Mouse (Mus musculus) forebrain, embryonic 13.5 days (tissue): Measurements from ENCODE around the gene Adcy5. TPM values are rescaled to one million over a fixed set of nuclear protein-coding genes. Genes with fewer than 3 reads are reported as not detected.

ENCODE experiments used
- ATAC-seq: fragments of 200-750 bp; cut with Nextera tagmentation; 2 replicates; pipeline ENCODE4 v1.8.0; 2017
- H3K27ac ChIP-seq: fragments of 300-500 bp; sonication (generic); 2 replicates; pipeline ENCODE4 v1.5.1; 2015; ENCODE audit warnings: inconsistent platforms, mild to moderate bottlenecking, moderate library complexity
- H3K27me3 ChIP-seq: fragments of 300-500 bp; sonication (generic); 2 replicates; pipeline ENCODE4 v1.6.1; 2015; ENCODE audit warnings: mild to moderate bottlenecking, inconsistent platforms
- H3K36me3 ChIP-seq: fragments of 300-500 bp; sonication (generic); 2 replicates; pipeline ENCODE4 v1.6.1; 2015; ENCODE audit warnings: mild to moderate bottlenecking, inconsistent platforms; ENCODE audit not compliant: poor library complexity, severe bottlenecking
- H3K4me1 ChIP-seq: fragments of 300-500 bp; sonication (generic); 2 replicates; pipeline ENCODE4 v1.6.1; 2015; ENCODE audit warnings: inconsistent platforms
- H3K4me2 ChIP-seq: fragments of 300-500 bp; sonication (generic); 2 replicates; pipeline ENCODE4 v1.6.1; 2015; ENCODE audit warnings: inconsistent platforms, mild to moderate bottlenecking, moderate library complexity
- H3K4me3 ChIP-seq: fragments of 300-500 bp; sonication (generic); 2 replicates; pipeline ENCODE4 v1.5.1; 2015; ENCODE audit warnings: mild to moderate bottlenecking, inconsistent platforms
- H3K9ac ChIP-seq: fragments of 300-500 bp; sonication (generic); 2 replicates; pipeline ENCODE4 v1.6.1; 2015; ENCODE audit warnings: mild to moderate bottlenecking, inconsistent platforms
- H3K9me3 ChIP-seq: fragments of 300-500 bp; sonication (generic); replicated peaks from 2 replicates; pipeline ENCODE4 v1.6.1; 2016; ENCODE audit warnings: inconsistent platforms
- WGBS: fragments of 180-500 bp; shearing (Covaris S2); methylation state at CpG from one replicate; pipeline ENCODE4 v1.1.7; 2015; 5-methylcytosine and 5-hydroxymethylcytosine counted together
- polyA plus RNA-seq: library from polyadenylated mRNA; unstranded; fragments of >200 nt; fragmentation: Nextera tagmentation; extraction: Ambion mirVana; gene quantifications from 2 replicates; pipeline ENCODE4 v1.2.1, GENCODE M21; 2015

Gene Adcy5
- polyA plus RNA-seq, 1 experiment from 2014 or later: 2.6 TPM

GRCm38 (mm10) chr16:35247364-35247763 is 92.7 kb downstream of the Adcy5 start:
- no peaks in the 10 kb centered on the region for H3K36me3 ChIP-seq
- H3K4me2 ChIP-seq: no peak overlapping the region
- ATAC-seq: no peak
- H3K4me1 ChIP-seq: peaks cover 5% of the 10 kb centered on the region; the same call in 1 of the 2 replicates
- H3K27me3 ChIP-seq: no peaks in the 10 kb centered on the region
- no peak overlapping the region for H3K9ac ChIP-seq
- H3K9me3 ChIP-seq: no peaks in the 10 kb centered on the region
- no peak overlapping the region for H3K4me3 ChIP-seq
- 44% methylated on average over 3 of the region's 3 CpGs for WGBS
- H3K27ac ChIP-seq: no peak overlapping the region

DNA sequence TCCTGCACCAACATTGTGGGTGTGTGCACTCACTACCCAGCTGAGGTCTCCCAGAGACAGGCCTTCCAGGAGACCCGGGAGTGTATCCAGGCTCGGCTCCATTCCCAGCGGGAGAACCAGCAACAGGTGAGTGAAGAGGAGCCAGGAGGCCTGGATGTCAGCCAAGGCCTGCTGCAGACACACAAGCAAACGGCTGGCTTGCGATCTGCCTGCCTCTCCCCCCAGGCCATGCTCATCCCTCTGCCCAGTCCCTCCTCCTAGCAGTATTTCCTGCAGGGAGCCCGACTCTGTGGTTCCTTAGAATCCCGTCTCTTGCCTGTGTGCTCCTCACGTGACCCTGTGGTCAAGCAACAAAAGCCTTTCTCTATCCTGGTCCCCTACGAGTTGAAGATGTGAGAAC is 94.1 kb downstream of the Adcy5 start:
- 45% methylated on average over 9 of the region's 9 CpGs for WGBS

DNA sequence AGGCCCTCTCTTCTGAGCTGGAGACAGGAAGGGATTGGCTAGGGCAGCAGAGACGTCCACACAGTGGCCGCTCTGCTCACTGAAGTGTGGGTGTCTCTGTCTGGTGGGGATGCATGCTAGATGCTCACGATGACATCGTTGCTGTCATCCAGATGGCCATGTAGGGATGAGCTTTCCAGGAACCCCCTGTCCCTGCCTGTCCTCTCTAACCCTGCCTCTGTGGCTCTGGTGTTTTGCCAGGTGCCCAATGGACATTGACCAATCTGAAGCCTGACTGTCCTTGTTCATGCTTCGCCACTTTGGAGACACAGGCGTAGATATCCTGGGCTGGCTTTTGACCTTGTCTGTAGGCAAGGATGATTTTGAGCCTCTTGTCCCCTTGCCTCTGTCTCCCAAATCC is 95.1 kb downstream of the Adcy5 start:
- no peak overlapping the region for H3K4me3 ChIP-seq
- H3K4me1 ChIP-seq: peaks cover 13% of the 10 kb centered on the region
- H3K9me3 ChIP-seq: no peaks in the 10 kb centered on the region
- H3K27me3 ChIP-seq: no peaks in the 10 kb centered on the region
- no peak overlapping the region for H3K9ac ChIP-seq
- 96% methylated on average over 6 of the region's 6 CpGs for WGBS
- no peak overlapping the region for H3K27ac ChIP-seq
- ATAC-seq: no peak
- H3K36me3 ChIP-seq: no peaks in the 10 kb centered on the region
- H3K4me2 ChIP-seq: no peak overlapping the region

More for the DNA sequence above, 94.1 kb downstream of the Adcy5 start:
- Histone ChIP-seq H3K9me3 (no peaks in the 10 kb centered on the region), H3K9ac (no peak overlapping the region), H3K4me3 (no peak overlapping the region), H3K36me3 (no peaks in the 10 kb centered on the region), H3K27me3 (no peaks in the 10 kb centered on the region), H3K4me2 (no peak overlapping the region), H3K27ac (no peak overlapping the region), H3K4me1 (peaks cover 13% of the 10 kb centered on the region)
- no peak; the same call in 1 of the 2 replicates for ATAC-seq

- no peak for ATAC-seq
- 88% methylated on average over 6 of the region's 6 CpGs for WGBS
- peaks cover 13% of the 10 kb centered on the region for H3K4me1 ChIP-seq
Measured at GRCm38 (mm10) chr16:35251690-35252089, 97.0 kb downstream of the Adcy5 start.

DNA sequence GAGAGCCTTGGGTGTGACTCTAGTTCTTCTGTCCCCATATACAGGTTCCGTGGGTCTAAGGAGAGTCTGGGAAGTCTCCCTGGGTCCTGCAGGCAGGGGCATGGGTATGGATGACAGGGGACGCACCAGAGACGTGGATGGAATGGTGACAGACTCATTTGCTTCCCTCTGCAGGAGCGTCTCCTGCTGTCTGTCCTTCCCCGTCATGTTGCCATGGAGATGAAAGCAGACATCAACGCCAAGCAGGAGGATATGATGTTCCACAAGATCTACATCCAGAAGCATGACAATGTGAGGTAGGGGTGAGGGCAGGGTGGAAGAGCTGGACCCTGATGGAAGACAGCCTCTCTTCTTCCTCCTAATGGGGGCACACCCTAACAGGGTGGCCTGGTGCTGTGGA is 98.3 kb downstream of the Adcy5 start:
- H3K27ac ChIP-seq: no peak overlapping the region
- no peak for ATAC-seq
- no peaks in the 10 kb centered on the region for H3K27me3 ChIP-seq
- H3K9me3 ChIP-seq: no peaks in the 10 kb centered on the region
- H3K9ac ChIP-seq: no peak overlapping the region
- peaks cover 13% of the 10 kb centered on the region for H3K4me1 ChIP-seq
- no peaks in the 10 kb centered on the region for H3K36me3 ChIP-seq
- no peak overlapping the region for H3K4me2 ChIP-seq
- WGBS: 46% methylated on average over 6 of the region's 6 CpGs
- H3K4me3 ChIP-seq: no peak overlapping the region

More at GRCm38 (mm10) chr16:35251690-35252089, 97.0 kb downstream of the Adcy5 start:
- Histone ChIP-seq H3K4me2 (no peak overlapping the region), H3K9me3 (no peaks in the 10 kb centered on the region), H3K9ac (no peak overlapping the region), H3K27me3 (no peaks in the 10 kb centered on the region), H3K36me3 (no peaks in the 10 kb centered on the region), H3K4me3 (no peak overlapping the region), H3K27ac (no peak overlapping the region)

DNA sequence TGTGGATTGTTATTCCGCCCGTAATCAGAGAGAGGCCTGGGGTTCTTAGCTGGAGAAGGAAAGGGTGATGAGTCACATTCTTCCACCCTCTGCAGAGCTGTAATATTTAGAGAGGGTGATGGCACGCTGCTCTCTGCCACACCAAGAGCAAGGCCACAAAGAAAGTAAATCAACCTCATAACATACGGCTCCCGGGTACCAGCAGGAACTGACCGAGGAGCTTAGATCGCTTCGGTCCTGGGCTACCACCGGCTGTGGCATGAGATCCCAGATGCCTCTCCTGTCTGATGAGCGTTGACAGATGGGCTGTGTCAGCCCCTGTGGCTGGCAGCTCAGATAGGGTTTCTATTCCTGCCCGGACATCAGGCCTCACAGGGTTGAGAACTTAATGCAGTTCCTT is 101.3 kb downstream of the Adcy5 start:
- Histone ChIP-seq H3K27me3 (no peaks in the 10 kb centered on the region), H3K9ac (no peak overlapping the region), H3K4me3 (no peak overlapping the region), H3K9me3 (no peaks in the 10 kb centered on the region), H3K27ac (no peak overlapping the region), H3K36me3 (no peaks in the 10 kb centered on the region), H3K4me1 (peaks cover 8% of the 10 kb centered on the region; the same call in 1 of the 2 replicates), H3K4me2 (no peak overlapping the region)
- WGBS: 82% methylated on average over 11 of the region's 11 CpGs
- no peak for ATAC-seq

DNA sequence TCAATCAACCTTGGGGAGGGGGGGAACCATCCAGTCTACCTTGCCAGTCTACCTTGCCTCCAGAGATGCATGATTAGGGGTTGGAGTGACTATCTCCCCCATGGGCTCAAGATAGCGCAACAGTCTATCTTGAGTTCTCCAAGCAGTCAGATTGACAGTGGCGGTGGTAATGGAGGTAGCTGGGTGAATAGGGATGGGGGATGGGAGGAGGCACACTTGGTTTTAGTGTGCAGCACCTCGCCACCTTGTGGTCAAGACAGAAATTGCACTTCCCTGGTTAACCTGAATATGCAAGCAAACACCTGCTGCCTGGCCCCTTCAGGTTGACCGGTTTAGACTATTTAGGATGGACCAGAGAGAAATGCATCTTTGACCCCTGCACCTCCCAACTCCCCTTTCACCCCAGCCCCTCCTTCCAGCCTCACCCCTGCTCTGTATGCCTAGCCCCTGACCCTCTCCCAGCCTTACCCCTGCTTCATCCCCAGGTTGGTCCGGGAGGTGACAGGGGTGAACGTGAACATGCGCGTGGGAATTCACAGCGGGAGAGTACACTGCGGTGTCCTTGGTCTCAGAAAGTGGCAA is 115.8 kb downstream of the Adcy5 start:
- Histone ChIP-seq H3K4me1 (peaks cover 14% of the 10 kb centered on the region), H3K4me3 (no peak overlapping the region), H3K4me2 (no peak overlapping the region), H3K27me3 (no peaks in the 10 kb centered on the region), H3K9ac (no peak overlapping the region), H3K9me3 (no peaks in the 10 kb centered on the region), H3K36me3 (no peaks in the 10 kb centered on the region), H3K27ac (no peak overlapping the region)
- ATAC-seq: peak; percentile 70
- WGBS: 39% methylated on average over 10 of the region's 10 CpGs

GRCm38 (mm10) chr16:35270945-35271344 is 116.3 kb downstream of the Adcy5 start:
- no peaks in the 10 kb centered on the region for H3K9me3 ChIP-seq
- no peak overlapping the region for H3K4me3 ChIP-seq
- no peak overlapping the region for H3K4me2 ChIP-seq
- H3K27ac ChIP-seq: no peak overlapping the region
- no peaks in the 10 kb centered on the region for H3K36me3 ChIP-seq
- no peak overlapping the region for H3K9ac ChIP-seq
- H3K4me1 ChIP-seq: peaks cover 14% of the 10 kb centered on the region
- H3K27me3 ChIP-seq: no peaks in the 10 kb centered on the region
- 68% methylated on average over 6 of the region's 6 CpGs for WGBS
- ATAC-seq: peak; percentile 50; the same call in 1 of the 2 replicates

GRCm38 (mm10) chr16:35271572-35271971 is 116.9 kb downstream of the Adcy5 start:
- no peak overlapping the region for H3K9ac ChIP-seq
- no peak overlapping the region for H3K27ac ChIP-seq
- H3K4me1 ChIP-seq: peaks cover 14% of the 10 kb centered on the region
- 0 out of 2 replicates have a peak, but pooled peaks have one; percentile 23 for ATAC-seq
- H3K4me3 ChIP-seq: no peak overlapping the region
- no peak overlapping the region for H3K4me2 ChIP-seq
- H3K27me3 ChIP-seq: no peaks in the 10 kb centered on the region
- no peaks in the 10 kb centered on the region for H3K9me3 ChIP-seq
- 45% methylated on average over 4 of the region's 4 CpGs for WGBS
- H3K36me3 ChIP-seq: no peaks in the 10 kb centered on the region

GRCm38 (mm10) chr16:35272417-35272816 is 117.7 kb downstream of the Adcy5 start:
- H3K4me2 ChIP-seq: no peak overlapping the region
- no peak overlapping the region for H3K4me3 ChIP-seq
- no peaks in the 10 kb centered on the region for H3K36me3 ChIP-seq
- no peak overlapping the region for H3K27ac ChIP-seq
- 47% methylated on average over 4 of the region's 4 CpGs for WGBS
- H3K4me1 ChIP-seq: peaks cover 14% of the 10 kb centered on the region
- ATAC-seq: no peak
- no peaks in the 10 kb centered on the region for H3K9me3 ChIP-seq
- no peak overlapping the region for H3K9ac ChIP-seq
- no peaks in the 10 kb centered on the region for H3K27me3 ChIP-seq

DNA sequence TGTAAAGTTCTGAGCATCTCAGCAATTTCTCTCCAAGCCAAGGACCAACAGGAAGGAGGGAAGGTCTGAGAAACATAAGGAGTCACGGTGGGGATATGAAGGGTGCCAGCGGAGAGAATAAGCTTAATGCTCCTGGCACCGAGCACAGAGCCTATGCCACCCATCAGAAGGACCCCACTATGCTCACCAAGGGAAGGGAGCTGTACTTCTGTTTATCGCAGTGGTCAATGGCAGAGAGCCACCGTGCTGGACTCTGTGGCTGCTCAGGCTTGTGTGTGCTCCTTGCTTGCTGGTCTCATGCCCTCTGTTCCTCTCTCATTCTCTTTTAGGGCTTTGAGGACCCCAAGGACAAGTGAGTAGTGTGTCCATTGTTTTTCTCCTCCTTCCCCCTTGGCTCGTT is 123.5 kb downstream of the Adcy5 start:
- H3K9ac ChIP-seq: no peak overlapping the region
- WGBS: 81% methylated on average over 6 of the region's 6 CpGs
- H3K27ac ChIP-seq: no peak overlapping the region
- ATAC-seq: no peak
- H3K36me3 ChIP-seq: 0 out of 2 replicates have a peak, but pooled peaks cover 5% of the 10 kb centered on the region
- no peak overlapping the region for H3K4me3 ChIP-seq
- H3K27me3 ChIP-seq: no peaks in the 10 kb centered on the region
- no peaks in the 10 kb centered on the region for H3K9me3 ChIP-seq
- peaks cover 3% of the 10 kb centered on the region; the same call in 1 of the 2 replicates for H3K4me1 ChIP-seq
- no peak overlapping the region for H3K4me2 ChIP-seq

- H3K36me3 ChIP-seq: peaks cover 8% of the 10 kb centered on the region; the same call in 1 of the 2 replicates
- no peaks in the 10 kb centered on the region for H3K9me3 ChIP-seq
- H3K9ac ChIP-seq: no peak overlapping the region
- H3K27me3 ChIP-seq: no peaks in the 10 kb centered on the region
- no peak overlapping the region for H3K4me2 ChIP-seq
- H3K4me3 ChIP-seq: no peak overlapping the region
- no peak overlapping the region for H3K27ac ChIP-seq
- WGBS: 79% methylated on average over 2 of the region's 2 CpGs
- ATAC-seq: no peak
- H3K4me1 ChIP-seq: no peaks in the 10 kb centered on the region
Measured at GRCm38 (mm10) chr16:35282456-35282855, 127.8 kb downstream of the Adcy5 start.

GRCm38 (mm10) chr16:35285821-35286220 is 131.1 kb downstream of the Adcy5 start:
- no peaks in the 10 kb centered on the region for H3K27me3 ChIP-seq
- H3K36me3 ChIP-seq: peaks cover 8% of the 10 kb centered on the region; the same call in 1 of the 2 replicates
- no peak for ATAC-seq
- no peaks in the 10 kb centered on the region for H3K4me1 ChIP-seq
- H3K27ac ChIP-seq: no peak overlapping the region
- WGBS: 82% methylated on average over 9 of the region's 9 CpGs
- H3K4me3 ChIP-seq: no peak overlapping the region
- no peak overlapping the region for H3K4me2 ChIP-seq
- H3K9me3 ChIP-seq: no peaks in the 10 kb centered on the region
- no peak overlapping the region for H3K9ac ChIP-seq
